Mouse (Mus musculus): ENCODE results near the gene Rbfox1.

Rbfox1 gene

DNA sequence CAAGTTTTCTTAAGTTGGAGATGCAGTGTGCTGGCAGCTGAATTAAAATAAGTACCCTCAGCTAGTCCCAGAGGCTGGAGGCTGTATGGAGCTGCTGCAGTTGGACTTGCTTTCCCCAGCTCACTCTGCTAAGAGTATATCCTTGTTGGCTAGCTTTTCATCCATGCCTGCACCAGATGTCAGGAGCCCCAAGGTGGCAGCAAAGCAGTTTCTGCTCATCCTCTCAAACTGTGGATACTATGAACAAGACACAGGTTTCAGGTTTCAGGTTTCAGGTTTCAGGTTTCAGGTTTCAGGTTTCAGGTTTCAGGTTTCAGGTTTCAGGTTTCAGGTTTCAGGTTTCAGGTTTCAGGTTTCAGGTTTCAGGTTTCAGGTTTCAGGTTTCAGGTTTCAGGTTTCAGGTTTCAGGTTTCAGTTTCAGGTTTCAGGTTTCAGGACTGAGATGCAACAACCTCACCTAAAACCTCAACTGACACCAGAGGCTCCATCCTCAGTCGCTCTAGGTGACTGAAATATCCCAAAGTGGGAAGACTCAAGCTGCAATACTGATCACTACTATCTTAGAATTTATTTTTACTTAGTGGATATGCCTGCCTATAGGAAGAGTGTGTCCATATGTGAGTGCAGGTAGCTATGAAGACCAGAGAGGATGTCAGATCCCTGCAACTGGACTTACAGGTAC, 801.1 kb downstream of the Rbfox1 start:
- no peak for DNase-seq (ENCODE audit: low read depth)

DNA sequence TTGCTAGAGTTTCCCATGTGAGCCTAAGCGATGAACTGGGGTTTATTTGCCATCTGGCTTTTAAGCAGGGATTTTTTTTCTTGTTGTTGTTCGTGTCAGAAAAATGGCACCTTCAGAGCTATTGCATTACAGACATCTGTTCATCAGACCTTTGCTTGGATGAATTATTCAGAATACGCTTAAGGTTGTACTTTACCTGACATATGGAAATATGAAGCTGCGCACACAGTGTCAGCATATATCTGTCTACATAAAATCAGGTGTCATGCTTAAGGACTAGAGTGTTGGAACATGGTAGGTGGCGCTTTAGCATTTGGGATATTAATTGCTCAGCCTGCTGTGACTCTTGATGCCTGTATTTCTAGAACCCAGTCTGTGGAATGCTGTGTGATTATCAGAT, 819.7 kb downstream of the Rbfox1 start:
- no peak for DNase-seq (ENCODE audit: low read depth)

DNA sequence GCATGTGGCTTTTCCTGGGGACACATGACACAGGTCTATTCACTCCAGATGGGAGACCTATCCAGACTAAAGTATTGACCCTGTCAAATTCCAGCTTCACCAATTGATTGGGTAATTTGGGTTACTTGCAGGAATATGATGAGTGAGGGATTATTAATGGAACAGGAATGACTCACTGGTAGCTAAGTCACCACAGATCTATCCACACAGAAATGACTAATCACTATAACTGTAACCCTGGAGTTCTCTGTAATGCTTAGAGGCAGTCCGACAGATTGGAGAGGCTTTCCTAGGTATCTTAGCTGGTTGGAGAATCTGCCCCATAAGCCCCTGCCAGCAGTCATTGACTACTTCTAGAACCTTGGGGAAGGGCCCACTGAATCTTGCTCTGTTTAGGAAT, 827.2 kb downstream of the Rbfox1 start:
- no peak for DNase-seq (ENCODE audit: low read depth)

DNA sequence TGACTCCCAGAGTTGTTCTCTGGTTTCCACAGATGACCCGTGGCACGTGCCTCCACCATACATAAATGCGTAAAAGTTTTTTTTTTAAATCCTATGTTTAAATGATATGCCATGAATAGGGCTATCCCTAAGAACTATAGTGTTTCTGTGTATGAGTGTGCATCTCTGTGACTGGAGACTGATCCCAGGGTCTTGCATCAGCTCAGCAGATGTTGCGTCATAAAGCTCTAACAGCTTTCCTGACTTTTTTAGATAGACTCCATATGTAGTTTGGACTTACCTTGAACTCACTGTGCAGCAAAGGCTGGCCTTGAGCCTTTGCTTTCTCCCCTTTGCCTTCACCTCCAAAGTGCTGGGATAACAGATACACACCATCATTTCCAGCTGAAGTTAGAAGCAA, 830.1 kb downstream of the Rbfox1 start:
- no peak for DNase-seq (ENCODE audit: low read depth)

DNA sequence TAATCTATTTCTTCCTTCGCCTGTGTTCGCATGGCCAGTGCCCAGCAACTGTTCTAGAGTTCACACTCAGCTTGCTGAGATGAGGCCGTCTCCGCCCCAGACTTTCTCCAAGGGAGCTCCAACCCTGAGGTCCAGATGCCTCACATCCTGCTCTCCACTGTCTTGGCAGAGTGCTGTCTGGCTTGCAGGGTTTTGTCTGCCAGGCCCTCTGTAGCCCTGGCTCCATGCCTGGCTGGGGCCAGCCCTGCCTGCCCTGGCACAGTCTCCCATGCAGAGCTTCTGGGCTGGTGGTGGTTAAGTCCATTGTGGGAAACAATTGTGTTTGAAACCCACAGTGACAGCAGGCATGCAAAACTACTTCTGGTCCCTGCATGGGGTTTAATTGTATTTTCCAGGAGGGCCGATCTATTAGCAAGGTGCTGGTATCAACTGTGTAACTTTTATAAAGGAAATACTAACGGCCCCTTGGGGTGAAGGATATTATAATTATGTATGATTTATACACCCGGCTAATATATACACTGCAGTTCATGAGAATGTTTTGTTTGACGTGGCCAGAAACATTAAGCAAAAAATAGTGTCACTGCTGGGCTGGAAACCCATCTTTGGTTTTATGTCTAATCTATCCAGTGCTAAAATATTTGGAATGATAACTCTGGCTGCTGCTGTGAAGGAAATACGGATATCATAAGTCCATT, 831.2 kb downstream of the Rbfox1 start:
- DNase-seq (ENCODE audit: low read depth) = no peak

DNA sequence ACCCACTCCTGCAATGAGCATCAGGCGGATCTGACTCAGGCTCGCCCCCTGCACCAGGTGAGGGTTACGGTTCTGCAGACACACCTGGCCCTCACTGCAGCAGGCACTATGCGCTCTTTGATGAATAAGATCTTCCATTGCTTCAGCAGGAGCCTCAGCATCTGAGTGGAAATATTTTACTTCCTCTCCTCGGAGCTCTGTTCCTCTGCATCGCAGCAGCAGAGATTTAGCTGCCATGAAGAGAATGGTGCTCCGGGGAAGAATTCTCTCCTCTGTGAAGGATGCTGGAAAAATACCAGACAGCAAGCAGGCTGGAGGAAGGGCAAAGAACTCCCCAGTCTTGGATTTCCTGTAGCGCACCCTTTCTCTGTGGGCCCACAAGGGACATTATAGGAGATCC, 833.9 kb downstream of the Rbfox1 start:
- DNase-seq (ENCODE audit: low read depth) = no peak

DNA sequence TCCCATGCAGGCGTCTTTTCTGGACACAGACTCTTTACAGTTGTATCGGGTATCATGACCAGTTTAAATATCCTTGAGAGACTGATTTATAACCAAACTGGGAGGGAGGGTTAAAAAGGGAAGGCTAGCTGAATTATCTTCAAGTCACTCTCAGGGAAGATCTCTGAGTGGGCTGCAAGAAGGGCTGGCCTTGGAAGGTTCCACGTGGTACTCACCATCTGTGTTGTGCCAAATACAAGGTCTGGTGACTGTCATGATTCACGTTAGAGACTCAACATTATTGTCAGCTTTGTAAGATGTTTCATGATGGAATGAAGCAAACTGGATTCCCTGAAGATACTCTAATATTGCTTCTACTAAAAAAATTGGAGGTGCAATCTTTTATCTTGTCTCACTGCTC, 847.5 kb downstream of the Rbfox1 start:
- DNase-seq (ENCODE audit: low read depth) = no peak

DNA sequence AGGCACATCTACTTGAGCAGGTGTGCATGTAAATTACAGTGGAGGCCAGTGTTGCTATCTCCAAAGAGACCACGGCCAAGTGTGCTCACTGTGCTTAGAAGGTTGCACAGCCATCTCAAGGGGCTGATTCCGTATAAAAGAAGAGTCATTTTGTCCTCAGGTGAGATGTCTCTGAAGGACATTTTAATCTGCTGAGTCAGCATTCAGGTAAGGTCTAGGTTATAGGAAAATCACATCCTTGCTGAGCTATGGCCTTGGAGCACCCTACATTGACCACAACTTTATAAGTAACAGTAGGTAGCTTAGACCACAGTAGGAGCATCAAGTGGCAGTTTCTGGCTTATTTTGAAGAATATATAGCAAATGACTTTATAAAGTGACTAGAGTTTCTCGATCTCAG, 848.3 kb downstream of the Rbfox1 start:
- no peak for DNase-seq (ENCODE audit: low read depth)

DNA sequence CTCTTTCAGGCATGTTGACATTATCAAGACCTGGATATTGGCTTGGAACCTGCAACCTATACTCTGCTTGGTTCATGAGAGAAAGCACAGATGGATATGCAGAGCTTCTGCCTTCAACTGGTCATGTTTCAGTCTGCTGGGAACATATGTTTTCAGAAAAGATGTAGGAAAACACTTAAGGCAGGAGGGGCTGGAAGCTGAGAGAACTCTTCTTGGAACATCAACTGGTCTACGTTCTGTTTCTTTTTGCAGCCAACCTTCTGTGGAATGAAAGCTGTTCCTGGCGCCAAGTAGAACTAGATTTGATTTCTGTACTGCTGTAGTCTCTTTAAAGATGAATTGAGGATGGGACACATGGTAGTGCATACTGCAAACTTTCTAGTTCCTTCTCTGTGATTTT, 851.4 kb downstream of the Rbfox1 start:
- no peak for DNase-seq (ENCODE audit: low read depth)

DNA sequence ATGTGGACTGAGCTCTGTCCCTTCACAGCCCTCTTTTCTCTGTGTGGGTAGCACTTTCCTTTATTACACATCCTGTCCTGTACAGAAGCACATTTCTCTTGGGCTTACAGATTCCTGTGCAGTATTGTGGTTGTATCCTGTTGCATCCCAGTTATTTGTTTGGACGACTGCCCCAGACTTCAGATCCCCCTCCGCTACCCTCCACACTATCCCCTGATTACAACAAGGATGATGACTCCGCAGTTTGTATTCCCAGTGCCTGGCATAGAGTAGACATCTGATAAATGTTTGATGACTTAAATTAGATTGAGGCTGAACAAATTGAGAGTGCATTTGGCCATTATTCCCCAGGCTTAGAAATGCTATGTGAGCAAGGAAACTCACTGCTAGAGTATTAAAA, 851.8 kb downstream of the Rbfox1 start:
- no peak for DNase-seq (ENCODE audit: low read depth)

DNA sequence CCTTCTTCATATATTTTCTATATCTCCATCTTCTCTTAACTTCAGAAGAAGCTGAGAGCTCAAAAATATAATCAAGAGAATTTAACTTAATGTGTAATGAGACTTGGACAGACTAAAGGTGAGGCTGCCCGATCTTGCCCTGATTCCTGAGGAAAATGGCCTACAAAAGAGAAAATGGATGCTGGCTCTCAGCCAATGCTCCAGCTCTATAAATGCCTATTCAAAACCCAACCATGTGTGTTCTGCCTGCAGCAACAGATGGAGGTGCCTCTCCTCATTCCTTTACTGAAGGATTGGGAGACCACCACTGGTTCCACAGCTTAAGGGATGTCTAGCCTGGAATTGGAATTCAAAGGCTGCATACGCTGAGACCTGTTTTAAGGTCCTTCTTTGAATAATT, 861.0 kb downstream of the Rbfox1 start:
- no peak for DNase-seq (ENCODE audit: low read depth)

DNA sequence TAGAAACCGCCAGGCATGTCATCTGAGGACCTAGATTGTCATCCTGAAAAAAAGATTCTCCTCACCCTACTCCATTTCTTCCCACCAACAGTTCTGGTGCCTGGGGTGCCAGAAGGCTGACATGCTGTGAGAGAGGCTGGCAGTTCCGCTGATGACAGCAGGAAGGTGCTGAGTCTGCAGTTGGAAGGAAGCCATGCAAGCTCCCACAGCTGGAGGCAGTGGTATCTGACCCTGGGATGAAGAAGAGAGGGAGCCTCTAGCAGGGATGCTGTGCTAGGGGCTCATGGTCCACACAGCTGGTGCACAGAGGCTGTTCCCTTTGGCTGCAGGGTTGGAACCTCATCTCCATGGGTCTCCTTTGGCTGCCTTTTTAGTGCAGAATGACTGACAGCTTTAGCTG, 865.3 kb downstream of the Rbfox1 start:
- DNase-seq (ENCODE audit: low read depth) = no peak

DNA sequence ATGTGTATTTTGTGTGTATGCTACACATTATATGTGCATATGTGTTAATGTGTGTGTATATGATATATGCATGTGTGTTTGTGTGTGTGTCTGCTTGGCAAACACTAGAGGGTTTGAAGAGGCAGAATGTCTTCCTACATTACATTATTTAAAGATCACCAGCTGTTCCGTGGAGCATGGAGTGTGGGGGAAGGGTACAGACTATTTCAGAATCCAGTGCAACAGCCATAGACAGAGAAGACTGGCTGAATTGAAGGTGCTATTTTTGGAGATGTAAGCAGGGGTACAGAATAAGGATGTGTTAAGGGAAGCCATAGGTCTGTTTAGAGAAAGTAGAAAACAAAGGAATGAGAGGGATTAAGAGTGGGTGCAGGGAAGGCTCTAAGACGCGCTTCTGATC, 869.7 kb downstream of the Rbfox1 start:
- DNase-seq (ENCODE audit: low read depth) = no peak

DNA sequence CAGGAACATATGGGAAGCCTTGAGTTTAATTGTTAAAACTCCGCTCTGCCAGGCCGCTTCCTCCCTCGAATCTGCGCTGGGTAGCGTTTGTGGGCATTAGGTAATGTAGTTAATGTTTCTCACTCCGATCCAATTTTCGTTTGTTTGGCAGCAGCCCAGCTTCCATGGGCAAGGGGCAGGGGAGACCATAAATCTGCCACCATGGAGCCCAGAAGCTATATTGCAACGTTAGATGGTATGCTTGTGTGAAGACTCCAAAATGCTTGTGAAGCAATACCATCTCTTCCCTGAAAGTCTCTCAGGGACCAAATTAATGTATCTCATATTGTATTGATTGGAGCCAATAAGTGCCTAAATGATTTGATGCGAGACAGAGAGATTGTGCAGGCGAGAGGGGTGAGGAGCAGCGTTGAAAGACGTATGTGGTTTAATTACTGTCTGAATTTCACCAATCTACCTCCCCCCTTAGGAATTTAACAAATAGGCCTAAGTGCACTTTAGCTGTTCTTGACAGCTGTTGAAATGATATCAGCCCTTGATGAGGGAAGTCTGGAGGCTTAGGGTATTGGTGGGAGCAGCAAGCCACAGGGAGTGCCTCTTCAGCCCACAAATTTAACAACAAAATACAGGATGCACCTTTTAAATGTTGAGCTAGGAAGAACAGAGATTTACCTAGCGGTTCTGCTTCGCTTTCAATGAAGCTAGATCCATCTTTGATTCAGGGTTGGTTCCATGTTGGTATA, 884.5 kb downstream of the Rbfox1 start:
- no peak for DNase-seq (ENCODE audit: low read depth)

DNA sequence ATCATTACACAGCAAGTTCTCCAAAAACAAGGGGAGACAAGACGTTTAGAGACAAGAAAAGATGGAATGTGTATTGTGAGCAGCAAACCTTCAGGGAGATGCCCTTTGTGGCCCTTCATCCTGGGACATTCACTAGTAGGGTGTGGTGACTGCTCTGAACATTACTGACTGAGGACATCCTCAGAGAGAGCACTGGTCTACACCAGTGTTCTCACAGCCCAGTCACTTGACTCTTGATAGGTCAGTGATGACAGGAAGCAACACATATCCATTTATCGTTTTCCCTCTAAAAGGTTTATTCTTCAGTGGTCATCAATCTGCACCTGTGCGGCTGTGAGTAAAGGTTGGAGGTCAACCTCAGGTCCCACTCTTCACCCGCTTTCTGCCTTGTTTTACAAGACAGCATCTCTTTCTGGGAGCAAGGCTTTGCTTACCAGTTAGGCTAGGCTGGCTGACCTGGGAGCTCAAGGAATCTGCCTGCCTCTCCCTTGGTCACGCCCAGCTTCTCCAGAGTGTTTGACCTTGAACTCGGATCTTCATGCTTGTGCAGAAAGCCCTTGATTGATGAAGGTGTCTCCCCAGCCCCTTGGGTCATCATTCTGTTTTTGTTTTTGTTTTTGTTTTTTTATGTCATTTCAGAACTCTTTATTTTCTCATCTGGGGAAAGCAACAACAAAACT, 892.5 kb downstream of the Rbfox1 start:
- DNase-seq (ENCODE audit: low read depth) = no peak

DNA sequence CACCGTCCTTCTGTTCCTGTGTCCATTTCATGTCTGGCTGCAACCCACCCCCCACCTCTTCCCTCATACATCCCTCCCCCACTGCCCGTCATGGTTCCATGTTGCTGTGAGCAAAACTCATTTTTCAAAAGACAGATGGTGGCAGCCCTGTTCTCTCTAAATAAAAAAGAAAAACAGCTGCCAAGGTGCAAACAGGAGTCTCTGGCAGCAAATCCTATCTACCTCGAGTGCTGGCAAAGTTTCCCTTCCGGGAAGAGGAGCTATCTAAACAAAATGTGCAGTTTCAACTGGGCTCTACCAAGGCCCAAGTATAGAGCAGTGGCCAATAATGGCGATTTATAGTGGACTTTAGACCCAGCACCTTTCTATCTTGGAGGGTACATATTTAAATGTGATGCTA, 899.0 kb downstream of the Rbfox1 start:
- DNase-seq (ENCODE audit: low read depth) = no peak

DNA sequence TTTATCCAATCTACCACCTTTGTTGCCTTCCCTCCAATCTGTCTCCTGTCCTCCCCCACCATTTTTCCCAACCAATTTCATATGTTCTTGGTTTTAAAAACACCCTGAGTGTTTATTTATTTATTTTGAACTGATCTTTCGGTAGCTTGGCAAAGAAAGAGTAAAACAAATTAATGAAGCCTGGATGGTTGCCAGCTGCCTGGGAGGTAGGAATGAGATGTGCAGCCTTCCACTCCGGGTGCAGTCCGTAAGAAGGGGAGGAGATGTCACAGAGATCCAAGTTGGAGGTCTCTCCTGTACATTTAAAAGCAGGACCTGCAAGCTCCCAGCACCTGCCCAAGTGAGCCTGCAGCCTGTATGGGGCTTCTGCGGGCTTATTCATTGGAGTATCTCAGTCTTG, 899.9 kb downstream of the Rbfox1 start:
- no peak for DNase-seq (ENCODE audit: low read depth)

DNA sequence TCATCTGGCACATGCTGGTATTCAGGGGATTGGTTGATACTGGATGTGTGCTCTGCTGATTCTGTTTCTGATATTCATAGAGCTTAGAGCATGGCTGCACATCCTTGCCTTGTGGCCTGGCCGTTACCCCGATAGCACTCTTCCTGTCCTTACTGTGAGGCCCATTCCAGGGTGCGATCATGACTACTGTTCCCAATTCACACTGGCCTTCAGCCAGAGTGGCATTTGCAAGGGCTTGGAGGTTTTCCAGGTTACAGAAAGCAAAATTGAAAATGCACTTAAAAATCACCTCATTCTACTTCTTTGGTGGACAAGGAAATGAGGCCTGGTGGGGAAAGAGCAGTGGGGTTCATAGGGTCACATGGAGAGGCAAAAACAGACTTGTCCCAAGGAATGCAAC, 906.1 kb downstream of the Rbfox1 start:
- no peak for DNase-seq (ENCODE audit: low read depth)

DNA sequence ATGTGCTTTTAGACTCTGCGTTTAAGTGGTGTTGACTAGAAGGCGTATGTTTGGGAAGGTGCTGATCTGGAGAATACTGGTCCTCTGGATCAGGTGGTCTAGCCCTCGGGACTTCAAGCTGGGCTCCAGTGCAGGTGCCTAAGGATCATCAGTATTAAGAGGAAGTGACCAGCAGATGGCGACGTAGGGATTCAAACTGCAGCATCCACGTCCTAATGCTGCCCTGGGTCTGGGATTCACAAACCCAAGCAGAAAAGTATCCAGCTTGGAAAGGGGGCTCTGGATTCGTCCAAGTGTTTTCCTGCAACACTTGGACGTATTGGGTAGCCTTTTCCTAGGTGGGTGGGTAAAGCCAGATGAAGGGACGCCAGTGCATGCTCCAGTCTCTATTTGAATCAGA, 906.5 kb downstream of the Rbfox1 start:
- no peak for DNase-seq (ENCODE audit: low read depth)

DNA sequence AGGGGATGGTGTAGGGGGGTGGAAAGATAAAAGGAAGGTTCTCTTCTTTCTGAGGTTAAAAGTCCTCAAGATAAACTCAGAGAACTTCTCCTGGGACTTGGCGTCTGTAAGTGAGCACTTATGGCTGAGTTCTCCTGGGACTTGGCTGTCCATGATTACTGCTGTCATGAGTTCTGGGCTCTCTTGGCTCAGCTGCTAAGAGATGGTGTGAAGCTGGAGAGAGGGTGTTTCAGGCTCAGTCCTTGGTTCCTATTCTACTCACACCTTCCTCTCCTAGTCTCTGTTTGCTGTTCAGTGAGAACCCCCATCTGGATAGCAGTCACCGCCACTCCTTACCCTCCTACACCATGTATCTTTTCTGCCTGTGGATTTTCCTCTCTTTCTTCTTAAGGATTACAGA, 921.1 kb downstream of the Rbfox1 start:
- no peak for DNase-seq (ENCODE audit: low read depth)

DNA sequence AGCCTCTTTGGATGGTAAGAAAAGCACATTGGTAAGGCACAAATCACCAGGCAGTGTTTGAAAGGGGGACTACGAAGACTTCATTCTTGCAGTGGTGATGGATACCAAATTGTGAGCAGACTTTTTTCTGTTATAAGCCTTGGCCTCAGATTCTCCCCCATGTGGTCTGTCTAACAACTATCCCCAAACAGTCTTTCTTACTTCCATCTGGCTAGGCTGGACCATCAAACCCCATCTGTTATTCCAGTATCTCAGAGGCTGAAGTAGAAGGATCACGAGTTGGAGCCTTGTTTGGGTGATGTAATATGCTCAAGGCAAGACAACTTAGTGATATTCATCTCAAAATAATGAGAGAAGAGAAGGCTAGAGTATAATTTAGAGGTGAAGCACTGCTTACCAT, 922.7 kb downstream of the Rbfox1 start:
- no peak for DNase-seq (ENCODE audit: low read depth)

DNA sequence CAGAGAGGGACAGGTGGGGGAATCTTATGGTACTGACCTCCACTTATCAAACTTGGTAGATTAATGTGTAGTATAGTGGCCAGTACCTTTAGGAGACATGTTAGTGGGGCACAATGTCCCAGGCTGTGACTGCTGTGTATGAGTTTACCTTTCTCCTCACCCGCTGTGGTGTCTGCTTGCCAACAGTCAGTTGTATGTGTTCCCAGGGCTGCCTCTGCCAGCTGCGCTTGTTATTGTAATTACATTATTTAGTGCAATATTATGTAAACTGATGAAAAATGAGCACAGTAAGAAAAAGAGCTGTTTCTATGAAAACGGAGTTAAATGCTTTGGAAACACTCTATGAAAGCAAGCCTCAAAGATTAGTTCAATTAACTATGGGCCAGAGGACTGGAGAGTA, 928.7 kb downstream of the Rbfox1 start:
- DNase-seq (ENCODE audit: low read depth) = no peak

DNA sequence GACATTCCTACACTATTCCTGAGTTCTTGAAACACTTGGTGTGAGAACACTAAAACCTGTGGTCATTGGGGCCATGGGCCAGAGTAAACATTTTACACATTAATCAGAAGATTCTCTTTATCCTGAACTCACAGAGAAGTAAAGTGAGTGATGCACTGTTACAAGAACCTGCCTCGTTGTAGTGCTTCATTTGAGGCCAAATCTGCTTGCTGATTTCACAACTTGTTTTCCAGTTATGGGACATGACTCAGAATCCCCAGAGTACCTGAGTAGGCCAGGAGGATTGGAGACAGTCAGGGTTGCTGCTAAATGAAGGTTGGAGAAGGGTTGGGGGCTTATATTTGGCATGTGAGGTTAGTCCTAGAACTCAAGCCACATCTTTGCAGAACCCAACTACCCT, 936.6 kb downstream of the Rbfox1 start:
- DNase-seq (ENCODE audit: low read depth) = no peak

Data from induced T-regulatory cell, adult 2 months (primary cell).